Mouse (Mus musculus) thymus, postnatal 10 days (tissue): Measurements from ENCODE around the gene Rxrb.
"Not testable (repeated sequence)": the region's sequence is repeated elsewhere in the genome, so short reads cannot be mapped to it uniquely, and the experiment has no call there.

Experiments
- DNase-seq, 2 experiments: peaks; one replicate each; pipeline ENCODE4 v3.0.0; 2021; ENCODE audit warnings: low spot score in 2 of 2

The Rxrb gene

GRCm38 (mm10) chr17:34031465-34032173 is at the start of gene Rxrb, which contains the start of gene Slc39a7:
Rxrb (plus strand) TSS chr17:34031812.
Slc39a7 (minus strand) TSS chr17:34031682.
- DNase-seq = peak; percentile 99 to 100

- peak; percentile 56 to 81 for DNase-seq
Observed at GRCm38 (mm10) chr17:33982136-33982535, 49.5 kb upstream of the Rxrb start.

GRCm38 (mm10) chr17:33991788-33992664 is 39.6 kb upstream of the Rxrb start:
- DNase-seq = peak; percentile 5 to 71

- no peak for DNase-seq
Observed at GRCm38 (mm10) chr17:33994959-33995358, 36.7 kb upstream of the Rxrb start.

- DNase-seq = no peak
Observed at GRCm38 (mm10) chr17:33995651-33996050, 36.0 kb upstream of the Rxrb start.

GRCm38 (mm10) chr17:33997025-33997424 is 34.6 kb upstream of the Rxrb start:
- DNase-seq = not testable (repeated sequence)

- DNase-seq = not testable (repeated sequence)
Observed at GRCm38 (mm10) chr17:33998697-33999096, 32.9 kb upstream of the Rxrb start.

- DNase-seq = peak in 1 of 2 experiments; percentile 6
Observed at GRCm38 (mm10) chr17:33999341-34000149, 32.1 kb upstream of the Rxrb start.

- DNase-seq = peak; percentile 65 to 68
Observed at GRCm38 (mm10) chr17:34000150-34000537, 31.5 kb upstream of the Rxrb start, which contains the start of gene H2-K1. H2-K1 (minus strand) TSS chr17:34000347.

GRCm38 (mm10) chr17:34000796-34001195 is 30.8 kb upstream of the Rxrb start:
- DNase-seq = not testable (repeated sequence)

GRCm38 (mm10) chr17:34003426-34003825 is 28.2 kb upstream of the Rxrb start:
- DNase-seq = peak in 1 of 2 experiments; percentile 64

GRCm38 (mm10) chr17:34006570-34006969 is 25.0 kb upstream of the Rxrb start:
- DNase-seq = no peak

- no peak for DNase-seq
Observed at GRCm38 (mm10) chr17:34010156-34010555, 21.5 kb upstream of the Rxrb start.

GRCm38 (mm10) chr17:34013436-34013835 is 18.2 kb upstream of the Rxrb start:
- no peak for DNase-seq

GRCm38 (mm10) chr17:34021539-34022413 is 9.8 kb upstream of the Rxrb start:
- DNase-seq = no peak

- DNase-seq = no peak
Observed at GRCm38 (mm10) chr17:34022414-34022783, 9.2 kb upstream of the Rxrb start.

GRCm38 (mm10) chr17:34022987-34023386 is 8.6 kb upstream of the Rxrb start:
- no peak for DNase-seq

GRCm38 (mm10) chr17:34023678-34024077 is 7.9 kb upstream of the Rxrb start:
- DNase-seq = no peak

GRCm38 (mm10) chr17:34024317-34024821 is 7.2 kb upstream of the Rxrb start, which contains the start of gene Ring1:
Ring1 (minus strand) TSS chr17:34024680.
- DNase-seq = peak; percentile 87
